Mouse (Mus musculus) ES-Bruce4 (cell line): ENCODE results near the gene Med26.

Source experiments
- CTCF ChIP-seq: IDR thresholded peaks from one replicate; pipeline ENCODE4 v1.8.1; 2011; ENCODE audit warnings: low read depth, low read length
- POLR2A ChIP-seq: IDR thresholded peaks from one replicate; pipeline ENCODE4 v1.8.1; 2011; ENCODE audit warnings: low read length; ENCODE audit not compliant: insufficient read depth

DNA sequence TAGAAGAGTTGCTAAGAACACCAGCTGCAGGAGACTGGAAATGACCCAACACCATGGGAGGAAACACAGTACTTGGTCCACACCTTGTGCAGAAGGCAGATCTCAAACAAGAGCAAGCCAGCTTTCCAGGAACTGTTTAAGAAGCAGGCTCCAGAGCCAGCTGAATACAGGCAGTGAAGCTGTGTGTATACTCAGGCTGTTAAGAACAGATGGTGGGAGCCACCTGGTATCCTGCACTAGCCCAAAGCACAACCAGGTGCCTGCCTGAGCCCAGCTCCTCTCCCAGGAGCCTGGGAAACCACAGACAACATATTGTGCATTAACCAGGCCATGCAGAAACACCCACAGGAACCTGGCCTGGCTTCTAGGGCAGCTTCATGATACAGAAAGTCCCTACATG is 43.9 kb downstream of the Med26 start:
- TF ChIP-seq CTCF (no peak), POLR2A (no peak)
